Mouse (Mus musculus) common myeloid progenitor, adult 5-6 weeks (primary cell): ENCODE measurements at regions not wholly inside any gene's neighbourhood (a gene's known extent, or its start where the extent isn't known, plus 50 kb on each side); places are given as distances from the start of the nearest gene placed in this dataset.

Source experiments
- ATAC-seq: replicated peaks from 2 replicates; pipeline ENCODE4 v1.8.0; 2016; ENCODE audit warnings: low read depth, mild to moderate bottlenecking, moderate TSS enrichment, inconsistent platforms; ENCODE audit not compliant: poor library complexity, severe bottlenecking

DNA sequence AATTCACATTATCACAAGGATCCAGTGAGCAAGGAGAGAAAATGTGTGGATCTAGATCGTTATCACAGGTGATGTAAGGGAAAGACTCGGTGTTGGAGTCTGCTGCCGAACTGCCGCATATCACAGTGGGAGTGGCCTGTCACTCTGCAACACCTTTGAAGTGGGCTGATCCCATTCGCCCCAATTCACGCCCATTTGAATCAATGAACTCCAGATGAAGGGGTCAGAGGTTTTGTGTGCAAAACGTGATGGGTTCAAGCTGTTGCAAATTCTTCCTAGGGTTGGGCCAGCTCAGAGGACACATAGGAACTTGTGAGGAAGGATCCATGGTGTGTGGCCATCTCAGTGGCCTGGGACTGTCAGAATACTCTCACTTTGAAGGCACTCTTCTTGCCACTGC, 139.9 kb upstream of the Ccnd2 start:
- no peak for ATAC-seq

DNA sequence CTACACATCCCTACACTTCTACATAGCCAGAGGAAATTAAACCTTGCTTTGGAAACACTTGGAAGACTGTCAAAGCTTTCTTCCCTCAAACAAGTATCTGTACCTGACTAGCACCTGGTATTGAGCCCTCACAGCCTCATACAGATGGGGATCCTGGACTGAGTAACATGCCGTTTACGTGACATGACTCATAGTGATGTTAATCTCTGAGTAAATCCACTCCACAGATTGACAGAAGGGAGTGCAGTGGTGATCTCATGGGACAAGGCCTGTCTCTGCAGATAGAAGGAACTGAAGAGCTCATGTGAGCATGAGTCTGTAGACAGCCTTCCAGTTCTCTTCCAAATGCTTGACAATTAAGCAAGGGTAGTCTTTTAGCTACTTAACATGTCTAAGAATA, 141.8 kb upstream of the Ccnd2 start:
- ATAC-seq, result no peak

GRCm38 (mm10) chr6:127298105-127298504, 146.1 kb upstream of the Ccnd2 start:
- ATAC-seq, result no peak

DNA sequence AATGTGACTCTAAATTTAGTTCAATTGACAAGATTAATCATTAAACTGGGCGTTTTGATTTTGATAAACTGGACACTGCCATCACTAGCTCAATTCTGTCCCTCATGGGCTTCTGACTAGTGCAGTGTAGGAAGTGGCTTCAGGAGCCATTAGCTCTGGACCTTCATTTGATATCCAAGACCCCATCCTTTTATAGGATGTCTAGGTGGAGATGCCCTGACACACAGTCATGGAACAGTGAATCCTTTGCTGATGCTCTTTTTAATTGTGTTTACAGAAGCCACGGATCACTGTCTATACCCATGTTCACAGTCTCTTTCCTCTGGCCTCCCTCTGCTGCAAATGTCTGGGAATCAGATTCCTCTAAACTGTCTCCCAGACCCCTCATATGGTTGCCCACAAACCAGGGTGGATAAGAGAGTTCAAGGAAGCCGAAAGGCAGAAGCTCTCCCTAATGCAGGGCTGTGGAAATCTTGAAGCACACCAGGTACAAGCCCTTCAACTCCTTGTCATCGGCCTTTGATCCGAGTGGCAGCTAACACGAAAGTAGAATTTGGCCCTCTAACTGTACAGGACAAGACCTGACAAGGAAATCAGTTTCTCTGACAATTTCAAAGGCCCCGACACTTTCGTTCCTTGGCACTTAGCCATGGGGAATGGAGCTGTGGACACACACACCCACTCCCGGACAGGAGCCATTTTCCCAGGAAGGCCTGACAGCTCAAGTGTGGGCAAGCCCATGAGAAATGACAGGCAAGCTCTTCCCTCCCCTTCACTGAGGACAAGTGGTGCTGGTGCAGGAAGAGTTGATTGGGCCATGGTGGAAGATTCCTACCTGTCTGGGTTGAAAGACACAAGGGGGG, 135.2 kb upstream of the Parp11 start:
- no peak for ATAC-seq

GRCm38 (mm10) chr6:127317309-127317708, 129.3 kb upstream of the Parp11 start:
- no peak for ATAC-seq

GRCm38 (mm10) chr6:127318746-127319582, 127.7 kb upstream of the Parp11 start:
- ATAC-seq, result no peak

GRCm38 (mm10) chr6:127320600-127320999, 126.0 kb upstream of the Parp11 start:
- ATAC-seq, result 0 out of 2 replicates have a peak, but pooled peaks have one; percentile 0

- peak; percentile 76 for ATAC-seq
These were observed 125.6 kb upstream of the Parp11 start for GRCm38 (mm10) chr6:127321031-127321430.

GRCm38 (mm10) chr6:127322398-127322797, 124.2 kb upstream of the Parp11 start:
- ATAC-seq, result peak; percentile 20; the same call in 1 of the 2 replicates

DNA sequence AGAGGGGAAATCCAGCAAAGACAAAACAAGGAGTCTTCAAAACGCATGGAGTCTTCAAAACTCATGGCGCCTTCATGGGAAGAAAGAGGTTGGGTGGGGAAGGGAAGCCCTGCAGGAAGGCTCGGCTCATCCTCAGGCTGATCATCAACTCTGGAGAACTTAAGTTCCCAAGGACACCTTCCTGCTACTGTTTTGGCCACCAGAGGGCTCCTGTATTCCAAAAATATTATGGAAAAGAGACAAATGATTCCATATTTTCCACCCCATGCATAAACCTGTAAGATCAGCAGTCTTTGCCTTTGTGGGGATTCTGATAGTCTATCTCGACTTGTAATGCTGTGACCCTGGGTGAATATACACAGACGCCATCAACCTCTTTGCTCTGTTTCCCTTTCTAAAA, 121.7 kb upstream of the Parp11 start:
- no peak for ATAC-seq

DNA sequence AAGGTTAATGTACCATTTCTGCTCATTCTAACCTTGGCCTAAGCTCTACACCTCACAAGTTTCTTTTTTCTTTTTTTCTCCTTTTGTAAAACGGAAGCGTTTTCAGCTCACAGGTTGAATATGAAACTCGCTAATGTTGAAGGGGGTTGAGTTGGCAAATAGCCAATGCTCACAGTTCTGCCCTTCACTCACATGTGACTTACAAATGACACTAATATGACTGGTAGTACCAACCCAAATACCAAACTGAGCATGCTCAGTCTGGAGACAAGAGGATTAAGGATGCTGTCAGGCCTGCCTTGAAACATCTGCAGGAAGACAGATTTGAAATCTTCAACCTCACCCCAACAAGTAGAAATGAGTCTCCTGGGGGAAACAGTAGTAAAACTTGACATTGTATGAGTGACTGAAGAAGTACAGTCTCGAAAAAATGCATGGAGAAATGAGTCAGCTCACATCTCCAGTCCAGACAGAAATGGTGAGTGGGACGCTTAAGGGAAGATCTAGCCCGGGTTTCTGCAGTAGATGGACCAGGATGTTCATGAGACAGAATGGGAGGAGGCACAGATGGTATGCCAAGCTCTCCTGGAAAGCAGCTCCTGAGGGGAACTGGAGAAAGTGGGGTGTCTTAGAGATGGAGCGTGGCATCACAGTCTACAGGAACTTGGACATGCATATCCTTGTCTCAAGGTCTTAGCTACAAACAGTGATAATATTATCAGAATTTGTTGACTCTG, 120.9 kb upstream of the Parp11 start:
- no peak for ATAC-seq

DNA sequence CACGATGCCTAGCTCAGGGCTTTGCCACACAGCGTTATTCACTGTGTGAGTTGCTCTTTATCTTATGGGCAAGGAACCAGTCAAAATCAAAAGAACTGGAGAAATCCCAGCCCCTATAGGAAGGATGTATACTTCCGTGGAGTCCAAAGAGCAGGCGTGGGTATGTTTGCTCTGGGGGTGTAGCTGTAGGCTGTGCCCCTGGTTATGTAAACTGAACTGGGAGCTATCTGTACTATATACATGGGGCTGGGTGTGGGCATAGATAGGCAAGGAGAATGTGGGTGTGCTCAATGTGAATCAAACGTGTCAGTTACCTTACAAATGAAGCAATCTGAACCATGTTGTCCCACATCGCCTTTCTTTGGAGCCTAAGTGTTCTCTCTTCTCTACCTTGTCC, 120.3 kb upstream of the Parp11 start:
- ATAC-seq, result no peak

- ATAC-seq, result no peak
These were observed 117.2 kb upstream of the Parp11 start for GRCm38 (mm10) chr6:127329191-127330014.

GRCm38 (mm10) chr6:127330015-127330705, 116.5 kb upstream of the Parp11 start:
- peak; percentile 86 for ATAC-seq

DNA sequence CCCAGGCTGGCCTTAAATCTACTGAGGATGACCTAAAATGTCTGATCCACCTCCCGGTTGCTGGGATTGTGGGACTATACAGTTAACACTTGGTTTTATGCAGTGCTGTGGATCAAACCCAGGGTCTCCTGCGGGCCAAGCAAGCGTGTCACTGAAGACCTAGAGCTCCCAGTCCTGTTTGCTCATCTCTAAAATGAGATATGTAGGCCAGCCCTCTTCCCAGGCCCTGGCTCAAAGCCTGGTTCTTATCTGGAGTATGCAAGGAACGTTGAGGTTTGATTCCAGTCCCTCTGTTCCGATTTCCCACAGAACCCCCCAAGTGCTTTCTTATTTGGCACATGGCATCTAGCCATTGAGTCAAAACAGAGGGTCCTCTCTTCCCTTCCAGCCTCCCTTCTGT, 115.5 kb upstream of the Parp11 start:
- ATAC-seq, result no peak

DNA sequence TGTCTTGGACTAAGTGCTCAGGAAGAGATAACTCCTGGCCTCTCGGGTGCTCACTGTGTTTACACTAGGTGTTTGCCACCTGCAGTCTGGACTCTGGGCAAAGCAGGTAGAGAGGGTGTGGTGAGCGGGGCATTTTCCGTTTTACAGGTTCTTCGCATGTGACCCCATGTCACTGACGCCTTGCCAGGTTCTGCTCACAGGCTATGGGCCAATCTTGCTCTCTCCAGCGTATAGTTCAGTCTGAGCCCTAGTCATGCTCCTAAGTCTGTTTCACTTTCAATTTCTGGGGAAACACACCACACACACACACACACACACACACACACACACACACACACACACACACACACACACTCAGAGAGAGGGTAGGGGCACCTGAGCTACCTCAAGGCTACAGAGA, 112.4 kb upstream of the Parp11 start:
- no peak for ATAC-seq

GRCm38 (mm10) chr6:127335462-127335886, 111.2 kb upstream of the Parp11 start:
- no peak for ATAC-seq

DNA sequence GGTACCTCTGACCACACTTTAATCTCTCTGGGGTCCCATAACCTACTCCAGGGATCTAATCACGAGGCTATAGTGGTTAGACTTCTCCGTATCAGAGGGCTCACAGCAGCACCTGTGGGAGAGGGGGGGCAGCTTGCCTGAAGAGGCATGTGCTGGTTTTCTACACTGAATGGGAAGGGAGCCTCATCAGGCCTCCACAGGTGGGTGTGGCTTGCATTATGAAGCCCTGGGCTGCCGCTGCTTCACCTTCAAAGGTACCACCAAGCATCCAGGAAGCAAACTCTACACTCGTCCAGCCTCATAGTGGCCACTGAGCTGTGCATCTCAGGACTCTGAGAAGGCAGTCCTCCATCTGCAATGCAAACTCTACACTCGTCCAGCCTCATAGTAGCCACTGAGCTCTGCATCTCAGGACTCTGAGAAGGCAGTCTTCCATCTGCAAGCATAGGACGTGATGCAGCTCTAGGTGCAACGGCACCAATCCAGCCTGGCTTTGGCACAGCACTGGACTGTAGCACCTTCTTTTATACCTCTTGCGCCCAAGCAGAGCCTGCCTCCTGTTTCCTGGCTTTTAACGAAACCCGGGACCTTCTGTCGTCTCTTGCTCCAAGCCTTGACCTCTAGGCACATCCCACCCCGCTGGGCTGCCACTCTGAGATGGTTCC, 110.5 kb upstream of the Parp11 start:
- no peak for ATAC-seq
